Mouse (Mus musculus) lung, postnatal 0 days (tissue): ENCODE measurements around the gene Lsm4.

Source experiments
- CTCF ChIP-seq: IDR thresholded peaks from 2 replicates; pipeline ENCODE4 v1.5.1; 2016; ENCODE audit warnings: antibody characterized with exemption, mild to moderate bottlenecking
- EP300 ChIP-seq: IDR thresholded peaks from 2 replicates; pipeline ENCODE4 v1.6.1; 2016; ENCODE audit warnings: antibody characterized with exemption, mild to moderate bottlenecking, control low read depth

DNA sequence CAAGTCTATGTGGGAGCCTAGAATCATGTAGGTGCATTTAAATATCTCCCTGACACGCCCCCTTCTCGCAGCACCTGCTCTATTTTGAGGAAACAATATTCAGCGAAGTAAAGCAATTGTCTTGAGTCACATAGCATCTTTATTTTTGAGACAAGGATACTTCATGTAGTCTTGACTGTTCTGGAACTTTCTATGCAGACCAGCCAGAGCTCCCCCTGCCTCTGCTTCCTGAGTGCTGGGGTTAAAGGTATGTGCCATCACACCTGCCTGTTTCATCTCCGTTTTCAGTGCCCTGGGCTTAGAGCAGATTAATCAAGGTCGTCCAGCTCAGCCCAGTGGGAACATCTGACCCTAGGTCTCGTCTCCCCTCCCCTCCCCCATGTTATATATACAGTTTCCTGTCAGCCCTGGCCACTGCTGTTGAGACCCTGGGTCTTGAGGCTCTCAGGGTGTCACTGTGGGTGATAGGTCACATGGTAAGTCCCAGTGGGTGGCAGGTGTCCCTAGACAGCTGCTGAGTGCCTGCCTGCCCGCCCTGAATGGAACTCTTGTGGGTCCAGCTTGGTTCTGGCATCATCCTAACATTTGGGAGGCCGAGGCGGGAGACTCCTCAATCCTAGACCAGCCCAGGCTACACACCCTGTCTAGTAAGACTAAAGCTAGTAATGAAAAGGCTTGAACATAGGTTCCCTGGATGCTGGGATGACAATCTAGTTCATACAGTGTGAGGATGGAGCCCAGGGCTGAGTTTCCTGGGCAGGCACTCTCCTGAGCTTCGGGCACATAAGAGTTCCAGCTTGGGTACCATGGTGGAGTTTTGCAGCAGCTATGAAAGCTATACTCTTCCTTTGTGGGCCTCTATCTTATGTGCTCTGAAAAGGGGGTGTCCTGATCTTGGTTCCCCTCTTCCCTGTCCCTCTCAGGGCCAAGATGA lies 28.3 kb downstream of the Lsm4 start:
- TF ChIP-seq CTCF: no peak
- TF ChIP-seq EP300: no peak
